Mouse (Mus musculus) stomach, postnatal 0 days (tissue): Measurements from ENCODE around the gene Cd80.

Experiments used
- CTCF ChIP-seq: IDR thresholded peaks from 2 replicates; pipeline ENCODE4 v1.5.1; 2016; ENCODE audit warnings: antibody characterized with exemption, low read depth, mild to moderate bottlenecking, moderate library complexity
- EP300 ChIP-seq: optimal IDR thresholded peaks from 2 replicates; pipeline ENCODE3; 2016; ENCODE audit warnings: antibody characterized with exemption

- no peak for TF ChIP-seq CTCF
- TF ChIP-seq EP300: no peak
Measured at GRCm38 (mm10) chr16:38439190-38439589, 16.2 kb upstream of the Cd80 start.
